Mouse (Mus musculus) ES-E14 (cell line): ENCODE data around the gene Glul. TPM values are rescaled to one million over a fixed set of nuclear protein-coding genes. Genes with fewer than 3 reads are reported as not detected.
A peak's percentile ranks its signal among the peaks of the same experiment; 100 is the strongest.
"Not testable (repeated sequence)": the region's sequence is repeated elsewhere in the genome, so short reads cannot be mapped to it uniquely, and the experiment has no call there.

ENCODE experiments used
- DNase-seq: peaks from one replicate; pipeline ENCODE4 v3.0.0-alpha.2; 2013; ENCODE audit warnings: low read depth, low spot score
- H3K27ac ChIP-seq: 2 replicates; pipeline ENCODE4 v1.5.1; 2012; ENCODE audit warnings: low read depth, mild to moderate bottlenecking, low read length, moderate library complexity, mixed read lengths; ENCODE audit not compliant: poor library complexity, insufficient read depth, severe bottlenecking
- H3K36me3 ChIP-seq: 2 replicates; pipeline ENCODE4 v1.6.1; 2012; ENCODE audit warnings: mild to moderate bottlenecking, low read length, moderate library complexity, mixed read lengths; ENCODE audit not compliant: control insufficient read depth, poor library complexity, insufficient read depth, severe bottlenecking
- H3K4me1 ChIP-seq, 2 experiments: fragments of 150-350 bp in 1 of 2; sonication (generic) in 1 of 2; 2 replicates each; pipeline ENCODE4 v1.6.1; 2012; ENCODE audit warnings: low read length in 2 of 2, mild to moderate bottlenecking in 1 of 2, mixed read lengths in 1 of 2; ENCODE audit not compliant: control insufficient read depth in 2 of 2, insufficient read depth in 2 of 2, poor library complexity in 1 of 2
- H3K4me3 ChIP-seq, 2 experiments: fragments of 150-350 bp in 1 of 2; sonication (generic) in 1 of 2; 2 replicates each; pipeline ENCODE4 v1.5.1; 2012; ENCODE audit warnings: low read length in 2 of 2, low read depth in 1 of 2, mild to moderate bottlenecking in 1 of 2, mixed read lengths in 1 of 2; ENCODE audit not compliant: insufficient read depth in 1 of 2, poor library complexity in 1 of 2, severe bottlenecking in 1 of 2
- H3K9ac ChIP-seq: 2 replicates; pipeline ENCODE4 v1.6.1; 2012; ENCODE audit warnings: low read depth, mild to moderate bottlenecking, low read length, mixed read lengths; ENCODE audit not compliant: poor library complexity, insufficient read depth, severe bottlenecking
- H3K9me3 ChIP-seq: fragments of 150-350 bp; sonication (generic); 2 replicates; pipeline ENCODE4 v1.6.1; 2012; ENCODE audit warnings: low read depth, mild to moderate bottlenecking, low read length; ENCODE audit not compliant: control insufficient read depth, insufficient read depth
- CHD2 ChIP-seq: IDR thresholded peaks from 2 replicates; pipeline ENCODE4 v1.6.1; 2014; ENCODE audit warnings: mild to moderate bottlenecking, low read depth, low read length, inconsistent platforms
- HCFC1 ChIP-seq: IDR thresholded peaks from 2 replicates; pipeline ENCODE4 v1.6.1; 2012; ENCODE audit warnings: low read length, inconsistent platforms, borderline replicate concordance; ENCODE audit not compliant: insufficient read depth
- MAFK ChIP-seq: IDR thresholded peaks from 2 replicates; pipeline ENCODE4 v1.6.1; 2014; ENCODE audit warnings: mild to moderate bottlenecking, low read depth, low read length, inconsistent platforms; ENCODE audit not compliant: insufficient read depth
- ZC3H11A ChIP-seq: IDR thresholded peaks from 2 replicates; pipeline ENCODE4 v1.6.1; 2012; ENCODE audit warnings: low read depth, mild to moderate bottlenecking, inconsistent platforms, low read length, borderline replicate concordance
- ZNF384 ChIP-seq: IDR thresholded peaks from 2 replicates; pipeline ENCODE4 v1.6.1; 2012; ENCODE audit warnings: low read depth, low read length, inconsistent platforms
- in situ Hi-C, 2 experiments: fragments of 600-800 bp; cut with MboI; formaldehyde crosslinking; loops; one replicate each; pipeline ENCODE4 v1.15.1; 2025; ENCODE audit warnings: low sequenced_read_pairs in 2 of 2, inconsistent platforms in 1 of 2; ENCODE audit not compliant: unreplicated experiment in 2 of 2
- total RNA-seq: library from RNA; depleted of rRNA; stranded (reverse); fragments of 300-350 nt; gene quantifications from 2 replicates; pipeline ENCODE4 v1.2.3, GENCODE M21; 2012; rRNA removed

The Glul gene
- total RNA-seq: 107 TPM in 2 replicates

GRCm38 (mm10) chr1:153899731-153900380 is at the start of gene Glul, which contains the start of gene Teddm2:
Gene Glul, plus strand, starts transcription at chr1:153899944.
Gene Teddm2, minus strand, starts transcription at chr1:153900228.
- no peaks in the 10 kb centered on the region for H3K9me3 ChIP-seq

GRCm38 (mm10) chr1:153852696-153853095 is 47.0 kb upstream of the Glul start:
- DNase-seq, H3K4me3 ChIP-seq, H3K36me3 ChIP-seq, H3K9ac ChIP-seq, H3K4me1 ChIP-seq, H3K9me3 ChIP-seq, H3K27ac ChIP-seq, in situ Hi-C loops: not testable (repeated sequence)

More at GRCm38 (mm10) chr1:153899731-153900380, at the start of gene Glul, which contains the start of gene Teddm2:
- H3K4me1 ChIP-seq: peaks cover 3 to 4% of the 10 kb centered on the region in 2 experiments; a peak in 1 of 4 replicates
- TF ChIP-seq CHD2 (peak; percentile 70; the same call in 1 of the 2 replicates), ZNF384 (no peak), MAFK (no peak), HCFC1 (peak; percentile 64; the same call in 1 of the 2 replicates), ZC3H11A (no peak)
- peak; percentile 95 for DNase-seq
- in situ Hi-C loops: loop anchor here (10.0 to 25.0 kb wide), 2 partner anchors 215 to 287 kb away; no protein-coding TSS in a partner anchor
- peak within 1 kb of the TSS; percentile 79 to 86 for H3K4me3 ChIP-seq
- H3K36me3 ChIP-seq: peaks cover 21% of the 10 kb centered on the region
- H3K27ac ChIP-seq: peak within 1 kb of the TSS; percentile 86
- H3K9ac ChIP-seq: peak within 1 kb of the TSS; percentile 84

GRCm38 (mm10) chr1:153855946-153856345 is 43.8 kb upstream of the Glul start:
- Histone ChIP-seq H3K27ac (no peak overlapping the region), H3K36me3 (no peaks in the 10 kb centered on the region), H3K9me3 (no peaks in the 10 kb centered on the region), H3K4me3 (no peak overlapping the region), H3K4me1 (no peaks in the 10 kb centered on the region), H3K9ac (no peak overlapping the region)
- in situ Hi-C loops: no loop called here
- DNase-seq: no peak
- no peak for TF ChIP-seq MAFK
- TF ChIP-seq HCFC1: no peak
- TF ChIP-seq CHD2: no peak
- no peak for TF ChIP-seq ZC3H11A
- TF ChIP-seq ZNF384: no peak

GRCm38 (mm10) chr1:153874045-153874444 is 25.7 kb upstream of the Glul start, which contains the start of gene Teddm1b:
Gene Teddm1b, plus strand, starts transcription at chr1:153874345.
- Histone ChIP-seq H3K4me1 (no peaks in the 10 kb centered on the region), H3K9me3 (no peaks in the 10 kb centered on the region), H3K9ac (no peak within 1 kb of the TSS), H3K27ac (no peak within 1 kb of the TSS), H3K4me3 (no peak within 1 kb of the TSS), H3K36me3 (no peaks in the 10 kb centered on the region)
- in situ Hi-C loops: no loop called here
- no peak for TF ChIP-seq ZC3H11A
- no peak for TF ChIP-seq ZNF384
- no peak for TF ChIP-seq MAFK
- TF ChIP-seq CHD2: no peak
- TF ChIP-seq HCFC1: no peak
- no peak for DNase-seq

- H3K9ac ChIP-seq, H3K9me3 ChIP-seq, H3K36me3 ChIP-seq, H3K4me1 ChIP-seq, DNase-seq, H3K4me3 ChIP-seq, H3K27ac ChIP-seq: not testable (repeated sequence)
- in situ Hi-C loops: loop anchor here in 1 of 2 experiments (25.0 kb wide), 1 partner anchor 307 kb away; no protein-coding TSS in a partner anchor
These were observed 19.4 kb upstream of the Glul start for GRCm38 (mm10) chr1:153880391-153880790.
